Mouse (Mus musculus): Measurements from ENCODE around the gene Bcar1.

Bcar1 gene

DNA sequence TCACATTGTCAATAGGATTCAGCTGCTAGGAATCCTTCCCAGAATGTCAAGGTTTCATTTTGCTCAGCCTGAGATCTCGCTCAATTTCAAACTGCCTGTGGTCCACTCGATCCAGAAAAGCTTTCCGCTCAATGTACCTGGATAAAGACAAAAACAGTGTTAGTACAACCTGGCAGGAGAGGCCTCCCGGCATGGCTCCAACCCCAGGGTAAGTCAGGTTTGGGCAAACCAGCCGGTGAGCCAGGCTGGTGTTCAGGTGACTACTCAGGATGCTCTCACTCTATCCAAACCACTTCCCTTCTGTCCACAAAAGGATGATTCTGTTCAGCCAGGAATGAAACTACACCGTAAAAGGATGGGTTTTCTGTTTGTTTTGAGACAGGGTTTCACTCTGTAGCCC, 25.0 kb upstream of the Bcar1 start:
- no peak for DNase-seq

- DNase-seq: no peak
Observed at GRCm38 (mm10) chr8:111765616-111766015, 22.0 kb upstream of the Bcar1 start.

GRCm38 (mm10) chr8:111765096-111765495, 21.5 kb upstream of the Bcar1 start:
- DNase-seq: no peak

GRCm38 (mm10) chr8:111760708-111761107, 17.1 kb upstream of the Bcar1 start:
- no peak for DNase-seq

- DNase-seq: no peak
Observed at GRCm38 (mm10) chr8:111758817-111759216, 15.2 kb upstream of the Bcar1 start.

- DNase-seq: no peak
Observed at GRCm38 (mm10) chr8:111757599-111757998, 14.0 kb upstream of the Bcar1 start.

DNA sequence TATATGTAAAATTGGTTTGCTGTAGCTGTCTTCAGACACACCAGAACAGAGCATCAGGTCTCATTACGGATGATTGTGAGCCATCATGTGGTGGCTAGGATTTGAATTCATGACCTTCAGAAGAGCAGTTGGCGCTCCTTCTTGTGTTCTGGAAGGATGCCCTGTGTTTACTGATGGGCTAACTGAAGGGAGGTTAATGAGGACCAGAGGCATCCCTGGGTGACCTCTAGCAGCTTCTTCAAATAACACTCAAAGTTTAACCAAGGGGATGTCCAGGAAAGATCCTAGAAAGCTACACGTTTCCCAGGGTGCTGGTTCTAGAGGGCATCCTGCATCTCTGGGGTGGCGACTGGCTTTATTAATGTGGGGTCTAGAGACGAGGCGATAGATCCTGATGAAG, 11.1 kb upstream of the Bcar1 start:
- DNase-seq: no peak

- DNase-seq: no peak
Observed at GRCm38 (mm10) chr8:111754088-111754487, 10.5 kb upstream of the Bcar1 start.

DNA sequence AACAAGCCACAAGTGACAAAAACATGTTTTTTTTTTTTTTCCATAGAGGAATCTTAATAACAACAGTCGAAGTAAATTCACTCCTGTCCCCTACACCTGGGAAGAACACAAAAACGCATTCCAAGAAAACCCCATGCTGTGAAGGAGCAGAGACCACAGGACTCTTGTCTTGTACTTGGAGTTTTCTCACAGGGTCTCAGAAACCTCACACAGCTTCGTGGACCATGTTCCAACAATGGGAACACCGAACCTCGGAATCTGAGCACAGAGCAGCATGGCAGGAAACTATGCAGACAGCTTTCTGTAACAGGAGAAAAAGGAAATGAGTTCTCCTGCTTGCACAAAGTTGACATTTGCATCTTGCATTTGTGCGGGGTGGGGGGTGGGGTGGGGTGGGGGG, 5.2 kb upstream of the Bcar1 start:
- DNase-seq: no peak

- no peak for DNase-seq
Observed at GRCm38 (mm10) chr8:111747866-111748649, 4.4 kb upstream of the Bcar1 start.

- no peak for DNase-seq
Observed at GRCm38 (mm10) chr8:111746582-111747465, 3.2 kb upstream of the Bcar1 start.

- peak; percentile 91 for DNase-seq
Observed at GRCm38 (mm10) chr8:111745591-111746418, 2.2 kb upstream of the Bcar1 start.

DNA sequence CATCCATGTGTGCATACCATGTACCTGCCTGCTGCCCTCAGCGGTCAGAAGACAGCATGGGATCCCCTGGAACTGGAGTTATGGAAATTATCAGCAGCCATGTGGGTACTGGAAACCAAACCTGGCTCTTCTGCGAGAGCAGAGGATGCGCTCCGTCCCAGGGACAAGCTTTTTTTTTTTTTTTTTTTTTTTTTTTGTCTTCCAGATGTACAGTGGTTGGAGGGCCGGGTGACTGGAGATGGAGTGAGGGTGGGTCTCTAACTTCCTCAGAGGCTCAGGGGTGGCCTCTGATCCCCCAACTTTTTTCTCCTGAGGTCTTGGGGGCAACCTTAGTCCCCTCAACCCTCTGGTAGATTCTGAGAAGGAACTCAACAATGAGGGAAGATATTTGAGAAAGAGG, 1.5 kb upstream of the Bcar1 start:
- no peak for DNase-seq

DNA sequence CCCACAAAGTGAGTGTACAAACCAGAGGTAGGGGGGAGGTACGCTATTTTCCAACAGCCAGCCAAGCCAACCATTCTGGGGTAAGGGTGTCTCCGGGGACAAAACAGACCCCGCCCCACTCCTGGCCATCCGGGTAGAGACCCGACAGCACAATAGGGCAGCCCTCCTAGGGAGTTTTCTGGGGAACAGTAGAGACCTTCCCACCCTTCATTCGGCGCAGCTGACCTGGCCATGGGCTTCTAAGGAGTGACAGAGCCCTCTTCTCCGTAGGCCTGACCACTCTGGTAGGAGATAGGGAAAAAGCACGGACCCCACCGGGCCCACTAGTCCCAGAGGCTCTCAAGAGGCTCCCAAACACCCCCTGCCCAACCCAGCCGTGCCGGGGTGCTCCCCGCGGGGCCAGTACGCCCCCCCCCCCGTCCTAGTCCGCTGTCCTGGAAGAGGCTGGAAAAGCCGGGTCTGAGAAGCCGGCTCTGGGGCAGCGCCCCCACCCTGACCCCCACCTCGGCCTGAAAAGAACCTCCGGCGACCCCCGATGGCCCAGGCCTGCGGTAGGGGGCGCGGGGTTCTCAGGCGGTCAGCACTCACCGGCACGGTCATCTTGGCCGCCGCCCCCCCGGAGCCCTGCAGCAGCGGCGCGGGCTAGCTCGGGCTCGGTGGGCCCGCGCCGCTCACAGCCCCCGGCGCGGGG, 363 bp downstream of the Bcar1 start:
- DNase-seq: peak; percentile 47

- peak; percentile 49 for DNase-seq
Observed at GRCm38 (mm10) chr8:111742261-111743037, 1.2 kb downstream of the Bcar1 start.

- DNase-seq: no peak
Observed at GRCm38 (mm10) chr8:111741556-111741955, 2.1 kb downstream of the Bcar1 start.

DNA sequence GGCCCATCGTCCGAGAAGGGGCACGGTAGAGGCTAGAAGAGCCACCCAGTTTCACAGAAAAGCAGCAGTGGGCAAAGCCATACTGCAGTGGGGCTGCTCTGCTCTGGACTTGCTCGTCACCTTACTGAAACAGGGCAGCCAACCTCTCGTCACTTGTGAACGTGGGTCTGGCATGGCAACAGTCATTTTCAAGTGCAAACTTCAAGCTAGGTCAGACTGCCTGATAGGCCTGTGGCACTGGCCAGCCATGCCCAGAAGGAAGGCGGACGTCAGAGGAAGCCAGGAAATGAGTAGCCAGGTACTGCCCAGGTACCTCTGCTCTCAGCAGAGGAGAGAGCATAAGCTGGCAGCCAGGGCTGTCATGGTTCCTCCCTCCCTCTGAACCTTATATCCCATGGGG, 2.6 kb downstream of the Bcar1 start:
- no peak for DNase-seq

GRCm38 (mm10) chr8:111740301-111740711, 3.3 kb downstream of the Bcar1 start:
- no peak for DNase-seq

GRCm38 (mm10) chr8:111739604-111740003, 4.0 kb downstream of the Bcar1 start:
- no peak for DNase-seq

- DNase-seq: no peak
Observed at GRCm38 (mm10) chr8:111738867-111739266, 4.7 kb downstream of the Bcar1 start.

GRCm38 (mm10) chr8:111736321-111736720, 7.3 kb downstream of the Bcar1 start:
- peak; percentile 90 for DNase-seq

DNA sequence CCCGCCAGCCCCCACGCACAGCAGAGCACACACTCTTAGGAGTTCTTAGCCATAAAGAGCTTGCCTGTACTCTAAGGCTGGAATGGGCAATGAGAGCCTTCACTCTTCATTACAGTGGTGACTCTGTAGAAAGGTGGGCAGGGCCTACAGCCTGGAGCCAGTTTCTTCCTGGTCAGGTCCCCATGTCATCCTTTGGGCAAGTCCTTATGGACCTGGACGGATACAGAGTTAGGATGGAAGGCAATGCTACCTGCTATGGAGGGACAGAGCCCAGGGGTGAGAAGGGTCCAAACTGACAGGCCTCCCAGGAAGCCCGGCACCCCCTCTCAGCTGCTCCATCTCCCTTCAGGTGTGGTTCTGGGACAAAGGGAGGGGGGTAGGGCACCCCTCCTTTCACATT, 7.8 kb downstream of the Bcar1 start:
- DNase-seq: no peak
